Mouse (Mus musculus): ENCODE results near the gene Gcgr. TPM values are rescaled to one million over a fixed set of nuclear protein-coding genes. Genes with fewer than 3 reads are reported as not detected.

The Gcgr gene
- total and polyA plus RNA-seq, 3 experiments = not detected

DNA sequence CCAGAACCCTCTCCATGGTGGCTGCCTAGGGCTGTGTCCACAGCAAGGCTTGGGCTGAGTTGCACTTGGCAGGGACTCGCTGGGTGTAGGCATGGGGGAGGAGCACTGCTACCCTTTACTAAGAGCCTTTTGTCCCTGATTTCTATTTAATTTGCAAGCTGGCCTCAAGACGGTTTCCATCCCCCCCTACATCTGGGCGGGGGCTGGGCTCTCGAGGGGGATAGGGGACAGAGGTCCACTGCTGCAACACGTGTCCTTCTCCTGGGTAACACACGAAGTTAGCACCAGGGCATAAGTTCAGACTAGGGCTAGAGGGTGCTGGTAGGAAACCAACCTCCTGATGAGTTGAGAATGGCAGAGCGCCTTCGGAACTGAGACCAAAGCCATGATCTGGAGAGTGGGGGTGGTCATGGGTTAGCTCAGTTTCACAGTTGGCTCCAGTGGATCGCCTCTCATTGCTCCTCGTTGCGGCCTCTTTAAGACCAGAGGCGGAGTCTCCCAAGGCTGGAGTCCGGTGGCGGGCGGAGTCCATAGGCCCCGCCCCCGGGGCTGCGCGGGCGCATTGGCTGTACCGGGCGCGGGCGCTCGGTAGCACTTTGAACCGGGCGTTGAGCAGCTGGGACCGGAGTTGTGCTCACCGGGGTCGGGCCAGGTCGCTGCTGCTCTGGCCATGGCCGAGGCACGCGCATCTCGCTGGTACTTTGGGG is 39.0 kb upstream of the Gcgr start, which contains the start of gene Slc25a10 (continued):
- TF ChIP-seq MYC (IDR thresholded peaks at IDR 0.05; ENCODE audit: low read depth, low read length) = peak; percentile 85
- TF ChIP-seq HCFC1 (IDR thresholded peaks at IDR 0.05; ENCODE audit: low read depth, low read length) = peak; percentile 63
- no peak; the same call in 1 of the 2 replicates for TF ChIP-seq POLR2AphosphoS5 (IDR thresholded peaks at IDR 0.05; ENCODE audit: borderline replicate concordance, low read depth, low read length)

DNA sequence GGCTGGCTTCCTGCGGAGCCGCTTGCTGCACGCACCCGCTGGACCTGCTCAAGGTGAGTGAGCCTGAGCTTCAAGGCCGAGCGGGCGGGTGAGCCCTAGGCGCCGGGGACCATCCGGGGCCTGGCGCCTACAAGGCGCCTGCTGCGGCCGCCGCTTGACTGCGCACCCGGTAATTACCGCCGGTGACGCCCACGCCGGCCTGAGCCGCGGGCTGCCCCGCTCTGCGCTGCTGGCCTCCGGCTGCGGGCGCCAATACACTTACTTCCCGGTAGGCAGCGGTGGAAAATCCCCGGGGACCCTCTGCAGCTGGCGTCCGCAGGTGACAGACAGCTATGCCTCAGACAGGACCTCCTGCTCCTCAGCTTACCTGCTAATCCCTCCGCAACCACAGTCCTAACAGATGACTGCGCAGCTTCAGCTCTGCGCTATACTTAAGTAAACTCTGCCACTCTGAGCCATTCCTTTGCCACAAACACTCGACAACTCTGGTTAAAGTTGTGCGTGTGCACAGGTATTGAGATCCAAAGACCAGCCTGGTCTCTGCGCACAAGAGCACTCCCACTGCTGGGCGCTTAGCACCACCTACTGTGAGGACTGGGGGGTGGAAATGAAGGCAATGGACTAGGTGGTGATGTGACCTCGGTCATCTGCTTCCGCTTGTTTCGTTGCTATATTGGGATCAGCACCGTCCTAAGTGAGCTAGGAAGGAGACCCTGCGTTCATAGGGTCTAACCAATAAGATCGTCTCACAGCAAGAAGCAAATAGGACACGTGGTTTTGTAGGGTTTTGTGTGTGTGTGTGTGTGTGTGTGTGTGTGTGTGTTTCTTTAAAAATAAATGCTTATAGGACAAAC is 38.2 kb upstream of the Gcgr start:
- Histone ChIP-seq H3K4me1 (ENCODE audit: control insufficient read depth in 1 of 2, insufficient read depth in 2 of 2, low read length in 2 of 2) (peaks cover 0 to 20% of the 10 kb centered on the region in 2 experiments; a peak in 2 of 4 replicates), H3K79me2 (ENCODE audit: control insufficient read depth, insufficient read depth, low read length, poor library complexity) (peaks cover 20% of the 10 kb centered on the region), H3K36me3 (ENCODE audit: control insufficient read depth in 1 of 2, insufficient read depth in 2 of 2, low read length in 2 of 2) (peaks cover 0 to 11% of the 10 kb centered on the region in 2 experiments; a peak in 3 of 4 replicates), H3K9me3 (replicated peaks; ENCODE audit: insufficient read depth, low read length) (no peaks in the 10 kb centered on the region), H3K4me3 (ENCODE audit: control insufficient read depth in 1 of 2, insufficient read depth in 1 of 2, low read depth in 2 of 2, low read length in 2 of 2) (peak overlapping the region; percentile 63 to 80), H3K27ac (ENCODE audit: control insufficient read depth, low read depth, low read length) (peak overlapping the region; percentile 54), H3K9ac (ENCODE audit: control insufficient read depth, low read depth, low read length, poor library complexity, severe bottlenecking) (peak overlapping the region; percentile 87), H3K27me3 (ENCODE audit: control insufficient read depth in 1 of 2, insufficient read depth in 2 of 2, low read length in 2 of 2) (no peaks in the 10 kb centered on the region)
- peak; percentile 88 for DNase-seq (ENCODE audit: low read depth, low spot score)
- TF ChIP-seq EP300 (IDR thresholded peaks at IDR 0.05; ENCODE audit: low read depth in 1 of 2, low read length in 2 of 2) = no peak; a peak in 1 of 4 replicates
- no peak for TF ChIP-seq ZC3H11A (IDR thresholded peaks at IDR 0.05; ENCODE audit: low read depth, low read length)
- no peak for TF ChIP-seq NELFE (IDR thresholded peaks at IDR 0.05; ENCODE audit: low read depth, low read length)
- TF ChIP-seq JUND (IDR thresholded peaks at IDR 0.05; ENCODE audit: low read depth, low read length) = no peak
- no peak; the same call in 1 of the 2 replicates for TF ChIP-seq CHD2 (IDR thresholded peaks at IDR 0.05; ENCODE audit: low read length)
- peak; percentile 47; the same call in 1 of the 2 replicates for TF ChIP-seq ETS1 (IDR thresholded peaks at IDR 0.05; ENCODE audit: low read depth, low read length)
- peak; percentile 44; the same call in 1 of the 2 replicates for TF ChIP-seq ZMIZ1 (IDR thresholded peaks at IDR 0.05; ENCODE audit: low read depth, low read length)
- peak; percentile 93 for TF ChIP-seq MXI1 (IDR thresholded peaks at IDR 0.05; ENCODE audit: low read depth, low read length)
- TF ChIP-seq BHLHE40 (IDR thresholded peaks at IDR 0.05; ENCODE audit: borderline replicate concordance, low read depth, low read length) = no peak
- no peak for TF ChIP-seq USF2 (IDR thresholded peaks at IDR 0.05; ENCODE audit: borderline replicate concordance in 1 of 2, insufficient read depth in 1 of 2, low read depth in 1 of 2, low read length in 2 of 2)
- TF ChIP-seq CTCF (IDR thresholded peaks at IDR 0.05 in 2 of 3, conservative IDR thresholded peaks at IDR 0.05 in 1 of 3; ENCODE audit: control insufficient read depth in 1 of 3, insufficient read depth in 1 of 3, low read depth in 2 of 3, low read length in 3 of 3, poor library complexity in 1 of 3, severe bottlenecking in 1 of 3) = peak; percentile 12 to 35 (median 14); a peak in 3 of 6 replicates
- no peak for TF ChIP-seq TCF12 (IDR thresholded peaks at IDR 0.05; ENCODE audit: low read depth, low read length)
- TF ChIP-seq E2F4 (IDR thresholded peaks at IDR 0.05; ENCODE audit: borderline replicate concordance, low read depth, low read length) = no peak
- TF ChIP-seq SIN3A (IDR thresholded peaks at IDR 0.05; ENCODE audit: low read length) = peak; percentile 94
- TF ChIP-seq HCFC1 (IDR thresholded peaks at IDR 0.05; ENCODE audit: low read depth, low read length) = peak; percentile 60
- TF ChIP-seq MYC (IDR thresholded peaks at IDR 0.05; ENCODE audit: low read depth, low read length) = peak; percentile 92
- TF ChIP-seq USF1 (IDR thresholded peaks at IDR 0.05; ENCODE audit: low read depth, low read length) = peak; percentile 88
- no peak for TF ChIP-seq ELF1 (IDR thresholded peaks at IDR 0.05; ENCODE audit: low read depth, low read length)
- TF ChIP-seq SMC3 (IDR thresholded peaks at IDR 0.05; ENCODE audit: low read depth, low read length) = peak; percentile 26
- no peak for TF ChIP-seq MEF2A (IDR thresholded peaks at IDR 0.05; ENCODE audit: extremely low read depth, insufficient replicate concordance, low read depth, low read length, poor library complexity, severe bottlenecking)
- no peak; the same call in 1 of the 2 replicates for TF ChIP-seq CHD1 (IDR thresholded peaks at IDR 0.05; ENCODE audit: low read depth, low read length)
- TF ChIP-seq RCOR1 (IDR thresholded peaks at IDR 0.05; ENCODE audit: low read depth, low read length) = no peak
- no peak for TF ChIP-seq MYB (IDR thresholded peaks at IDR 0.05; ENCODE audit: low read depth, low read length)
- no peak; the same call in 1 of the 2 replicates for TF ChIP-seq POLR2AphosphoS5 (IDR thresholded peaks at IDR 0.05; ENCODE audit: borderline replicate concordance, low read depth, low read length)
- TF ChIP-seq MAZ (IDR thresholded peaks at IDR 0.05; ENCODE audit: low read depth, low read length) = peak; percentile 79; the same call in 1 of the 2 replicates
- no peak for TF ChIP-seq ZKSCAN1 (IDR thresholded peaks at IDR 0.05; ENCODE audit: low read depth, low read length)
- TF ChIP-seq TBP (IDR thresholded peaks at IDR 0.05; ENCODE audit: low read depth, low read length) = peak; percentile 67
- no peak for TF ChIP-seq POLR2A (IDR thresholded peaks at IDR 0.05; ENCODE audit: control insufficient read depth in 1 of 2, insufficient read depth in 1 of 2, low read depth in 1 of 2, low read length in 2 of 2, poor library complexity in 1 of 2)
- TF ChIP-seq MAFK (IDR thresholded peaks at IDR 0.05; ENCODE audit: borderline replicate concordance, low read depth, low read length) = no peak
- no peak for TF ChIP-seq TAL1 (IDR thresholded peaks at IDR 0.05; ENCODE audit: low read length)

All from MEL (cell line).